Mouse (Mus musculus) kidney, embryonic 15.5 days (tissue): ENCODE measurements around the gene Ankib1. TPM values are rescaled to one million over a fixed set of nuclear protein-coding genes. Genes with fewer than 3 reads are reported as not detected.
"Not testable (repeated sequence)": the region's sequence is repeated elsewhere in the genome, so short reads cannot be mapped to it uniquely, and the experiment has no call there.

Experiments
- ATAC-seq: fragments of 200-750 bp; cut with Nextera tagmentation; replicated peaks from 2 replicates; pipeline ENCODE4 v1.8.0; 2017; ENCODE audit warnings: moderate TSS enrichment; ENCODE audit not compliant: low FRiP score
- H3K27ac ChIP-seq: fragments of 300-500 bp; sonication (generic); 2 replicates; pipeline ENCODE4 v1.5.1; 2015; ENCODE audit warnings: mild to moderate bottlenecking, inconsistent platforms
- H3K27me3 ChIP-seq: fragments of 300-500 bp; sonication (generic); 2 replicates; pipeline ENCODE4 v1.6.1; 2015; ENCODE audit warnings: inconsistent platforms
- H3K36me3 ChIP-seq: fragments of 300-500 bp; sonication (generic); 2 replicates; pipeline ENCODE4 v1.6.1; 2015; ENCODE audit warnings: inconsistent platforms
- H3K4me1 ChIP-seq: fragments of 300-500 bp; sonication (generic); 2 replicates; pipeline ENCODE4 v1.6.1; 2015; ENCODE audit warnings: inconsistent platforms
- H3K4me2 ChIP-seq: fragments of 300-500 bp; sonication (generic); 2 replicates; pipeline ENCODE4 v1.6.1; 2015; ENCODE audit warnings: moderate library complexity, mild to moderate bottlenecking, inconsistent platforms
- H3K4me3 ChIP-seq: fragments of 300-500 bp; sonication (generic); replicated peaks from 2 replicates; pipeline ENCODE4 v1.5.1; 2015; ENCODE audit warnings: mild to moderate bottlenecking, inconsistent platforms
- H3K9ac ChIP-seq: fragments of 300-500 bp; sonication (generic); 2 replicates; pipeline ENCODE4 v1.6.1; 2015; ENCODE audit warnings: mild to moderate bottlenecking, inconsistent platforms
- H3K9me3 ChIP-seq: fragments of 300-500 bp; sonication (generic); replicated peaks from 2 replicates; pipeline ENCODE4 v1.6.1; 2016; ENCODE audit warnings: inconsistent platforms
- WGBS: fragments of 180-500 bp; shearing (Covaris S2); methylation state at CpG from one replicate; pipeline ENCODE4 v1.1.7; 2015; ENCODE audit warnings: mixed read lengths; 5-methylcytosine and 5-hydroxymethylcytosine counted together
- polyA plus RNA-seq: library from polyadenylated mRNA; unstranded; fragments of >200 nt; fragmentation: Nextera tagmentation; extraction: Ambion mirVana; gene quantifications from 2 replicates; pipeline ENCODE4 v1.2.1, GENCODE M21; 2015

The Ankib1 gene
- polyA plus RNA-seq, 1 experiment from 2014 or later, result 12.3 TPM

GRCm38 (mm10) chr5:3652903-3653575 is 149.7 kb downstream of the Ankib1 start:
- H3K4me1 ChIP-seq, H3K36me3 ChIP-seq, H3K4me3 ChIP-seq, H3K27ac ChIP-seq, H3K9me3 ChIP-seq, H3K4me2 ChIP-seq, H3K9ac ChIP-seq, ATAC-seq, H3K27me3 ChIP-seq: not testable (repeated sequence)
- 89% methylated on average over 19 of the region's 25 CpGs for WGBS

- H3K4me1 ChIP-seq, result peaks cover under 1% of the 10 kb centered on the region
- H3K4me3 ChIP-seq, result no peak overlapping the region
- 91% methylated on average over 5 of the region's 5 CpGs for WGBS
Observed at GRCm38 (mm10) chr5:3651621-3652020, 151.1 kb downstream of the Ankib1 start.

DNA sequence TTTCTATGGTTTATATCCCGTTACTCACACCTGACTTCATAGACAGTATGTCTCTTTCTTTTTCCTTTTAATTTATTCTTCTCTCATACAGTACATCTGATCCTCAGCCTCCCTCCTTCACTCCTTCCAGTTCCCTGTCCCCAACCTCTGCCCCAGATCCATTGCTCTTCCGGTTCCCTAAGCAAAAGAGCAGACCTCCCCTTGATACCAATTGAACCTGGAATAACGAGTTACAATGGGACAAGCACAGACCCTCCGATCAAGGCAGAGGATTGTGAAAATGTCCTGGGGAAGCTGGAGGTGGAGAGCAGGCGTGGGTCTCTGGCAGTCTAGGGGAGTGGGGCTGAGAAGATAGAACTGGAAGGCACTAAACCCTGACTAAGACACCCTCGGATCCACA is 151.8 kb downstream of the Ankib1 start, which contains the start of gene Tmbim7:
Gene Tmbim7 (plus strand): TSS at position 301 of the 400 bp plus-strand sequence.
- H3K4me1 ChIP-seq, result peaks cover 6% of the 10 kb centered on the region
- H3K4me3 ChIP-seq, result no peak within 1 kb of the TSS
- no peaks in the 10 kb centered on the region for H3K36me3 ChIP-seq
- no peaks in the 10 kb centered on the region for H3K9me3 ChIP-seq
- H3K27me3 ChIP-seq, result no peaks in the 10 kb centered on the region
- H3K9ac ChIP-seq, result no peak within 1 kb of the TSS
- H3K4me2 ChIP-seq, result no peak within 1 kb of the TSS
- ATAC-seq, result no peak
- 83% methylated on average over 6 of the region's 6 CpGs for WGBS
- H3K27ac ChIP-seq, result no peak within 1 kb of the TSS

More at GRCm38 (mm10) chr5:3651621-3652020, 151.1 kb downstream of the Ankib1 start:
- Histone ChIP-seq H3K9me3 (no peaks in the 10 kb centered on the region), H3K36me3 (no peaks in the 10 kb centered on the region), H3K4me2 (no peak overlapping the region), H3K9ac (no peak overlapping the region), H3K27me3 (no peaks in the 10 kb centered on the region), H3K27ac (no peak overlapping the region)
- ATAC-seq, result no peak

DNA sequence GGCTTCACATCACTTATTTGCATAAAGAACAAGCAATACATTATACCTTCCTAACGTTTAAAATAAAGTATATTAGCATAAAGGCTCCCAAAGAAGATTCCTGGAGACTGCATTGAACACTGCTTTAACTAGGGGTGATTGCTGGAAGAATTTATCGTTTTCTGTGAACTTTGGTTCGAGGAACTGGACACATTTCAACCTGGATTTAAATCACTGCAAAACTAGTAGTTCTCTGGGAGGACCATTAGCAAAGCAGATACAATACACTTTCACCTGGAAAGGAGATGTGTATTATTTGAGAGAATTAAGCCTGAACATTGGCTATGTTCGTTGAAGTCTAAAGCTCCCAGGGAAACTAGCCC is 153.9 kb downstream of the Ankib1 start:
- Histone ChIP-seq H3K4me2 (no peak overlapping the region), H3K4me1 (peaks cover 11% of the 10 kb centered on the region), H3K4me3 (no peak overlapping the region), H3K9ac (no peak overlapping the region), H3K9me3 (no peaks in the 10 kb centered on the region), H3K36me3 (peaks cover 18% of the 10 kb centered on the region), H3K27ac (no peak overlapping the region), H3K27me3 (no peaks in the 10 kb centered on the region)
- WGBS, result 59% methylated on average over 4 of the region's 4 CpGs
- no peak for ATAC-seq

GRCm38 (mm10) chr5:3648206-3648848 is 154.4 kb downstream of the Ankib1 start:
- H3K4me2 ChIP-seq, result peak overlapping the region; percentile 78
- 25% methylated on average over 4 of the region's 4 CpGs for WGBS
- ATAC-seq, result peak; percentile 17

DNA sequence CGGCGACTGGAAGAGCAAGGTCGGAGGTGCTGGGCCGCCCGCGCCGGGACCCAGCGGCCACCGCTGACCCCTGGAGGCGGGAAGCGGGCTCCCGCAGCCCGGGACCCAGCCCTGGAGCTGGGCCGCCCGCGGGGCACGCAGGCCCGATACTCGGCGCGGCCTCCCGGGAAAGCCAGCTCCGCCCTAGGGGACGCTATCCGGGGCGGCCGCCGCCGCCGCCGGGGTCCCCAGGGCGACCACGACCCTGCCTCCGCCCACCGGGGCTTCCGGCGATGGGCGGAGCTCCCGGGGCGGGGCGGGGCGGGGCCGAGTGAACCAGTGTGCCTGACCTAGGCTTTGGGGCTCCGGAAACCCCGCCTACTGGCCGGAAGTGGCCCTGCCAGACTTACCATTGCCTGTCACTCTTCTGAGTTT is 155.0 kb downstream of the Ankib1 start:
- H3K4me2 ChIP-seq, result peak overlapping the region; percentile 78
- peak; percentile 97 for ATAC-seq
- peak overlapping the region; percentile 85 for H3K9ac ChIP-seq
- H3K9me3 ChIP-seq, result no peaks in the 10 kb centered on the region
- H3K27ac ChIP-seq, result peak overlapping the region; percentile 96
- WGBS, result under 1% methylated on average over 37 of the region's 46 CpGs
- H3K27me3 ChIP-seq, result no peaks in the 10 kb centered on the region
- peaks cover 26% of the 10 kb centered on the region for H3K36me3 ChIP-seq
- H3K4me1 ChIP-seq, result peaks cover 11% of the 10 kb centered on the region
- peak overlapping the region; percentile 96 for H3K4me3 ChIP-seq

More at GRCm38 (mm10) chr5:3648206-3648848, 154.4 kb downstream of the Ankib1 start:
- Histone ChIP-seq H3K27me3 (no peaks in the 10 kb centered on the region), H3K27ac (peak overlapping the region; percentile 39; the same call in 1 of the 2 replicates), H3K9me3 (no peaks in the 10 kb centered on the region), H3K4me3 (no peak overlapping the region), H3K36me3 (peaks cover 21% of the 10 kb centered on the region), H3K9ac (no peak overlapping the region), H3K4me1 (peaks cover 11% of the 10 kb centered on the region)

- peak overlapping the region; percentile 96 for H3K4me3 ChIP-seq
- peaks cover 11% of the 10 kb centered on the region for H3K4me1 ChIP-seq
- peak overlapping the region; percentile 85 for H3K9ac ChIP-seq
- H3K27me3 ChIP-seq, result no peaks in the 10 kb centered on the region
- ATAC-seq, result peak; percentile 57
- peak overlapping the region; percentile 96 for H3K27ac ChIP-seq
- peak overlapping the region; percentile 78 for H3K4me2 ChIP-seq
- no peaks in the 10 kb centered on the region for H3K9me3 ChIP-seq
- WGBS, result 0% methylated on average over 60 of the region's 60 CpGs
- H3K36me3 ChIP-seq, result peaks cover 32% of the 10 kb centered on the region
Observed at GRCm38 (mm10) chr5:3646991-3647707, 155.6 kb downstream of the Ankib1 start.

DNA sequence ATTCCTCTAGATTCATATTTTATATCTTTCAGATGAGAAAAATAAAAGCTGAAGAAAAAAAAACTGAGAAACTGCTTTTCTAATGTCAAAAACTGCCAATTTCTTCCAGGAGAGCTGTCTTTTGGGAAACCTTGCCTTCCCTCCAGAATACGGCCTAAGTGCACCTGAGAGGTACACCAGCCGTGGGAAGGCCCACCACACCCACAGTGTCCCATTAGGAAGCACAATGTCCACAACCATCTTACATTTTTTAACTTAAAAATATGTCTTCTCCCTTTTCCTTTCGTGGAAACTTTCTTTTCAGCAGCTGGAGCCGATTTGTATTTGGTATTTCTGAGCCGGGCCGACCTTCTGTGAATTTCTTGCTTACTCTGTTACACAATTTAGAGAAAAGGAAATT is 156.2 kb downstream of the Ankib1 start:
- 23% methylated on average over 6 of the region's 6 CpGs for WGBS
- no peak for ATAC-seq
- Histone ChIP-seq H3K9ac (peak overlapping the region; percentile 85), H3K36me3 (peaks cover 38% of the 10 kb centered on the region), H3K9me3 (no peaks in the 10 kb centered on the region), H3K27ac (peak overlapping the region; percentile 32; the same call in 1 of the 2 replicates), H3K4me3 (peak overlapping the region; percentile 96), H3K4me1 (peaks cover 11% of the 10 kb centered on the region), H3K4me2 (peak overlapping the region; percentile 78), H3K27me3 (no peaks in the 10 kb centered on the region)

DNA sequence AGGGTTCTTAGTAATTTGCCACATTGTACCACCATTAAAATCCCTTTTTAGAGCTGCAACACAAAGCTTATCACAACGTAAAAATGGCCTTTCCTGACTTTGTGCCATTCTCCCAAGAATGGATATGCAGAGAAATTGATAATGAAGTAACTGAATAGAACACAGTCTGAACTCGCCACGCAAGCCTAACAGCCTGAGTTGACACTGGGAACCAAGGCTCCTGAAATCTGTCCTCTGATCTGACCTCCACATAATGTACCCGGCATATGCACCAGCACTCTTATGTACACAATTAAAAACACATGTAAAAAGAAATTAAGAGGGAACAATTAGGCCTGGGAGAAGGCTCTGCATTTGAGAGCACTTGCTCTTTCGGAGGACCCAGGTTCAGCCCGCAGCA is 157.4 kb downstream of the Ankib1 start:
- Histone ChIP-seq H3K9ac (0 out of 2 replicates have a peak overlapping the region, but pooled peaks have one; percentile 7), H3K4me1 (peaks cover 11% of the 10 kb centered on the region), H3K27ac (no peak overlapping the region), H3K4me3 (no peak overlapping the region), H3K27me3 (no peaks in the 10 kb centered on the region), H3K36me3 (peaks cover 48% of the 10 kb centered on the region), H3K4me2 (peak overlapping the region; percentile 31; the same call in 1 of the 2 replicates), H3K9me3 (no peaks in the 10 kb centered on the region)
- 77% methylated on average over 6 of the region's 6 CpGs for WGBS
- ATAC-seq, result no peak

- no peak for ATAC-seq
- 93% methylated on average over 6 of the region's 6 CpGs for WGBS
- peaks cover 53% of the 10 kb centered on the region for H3K36me3 ChIP-seq
Observed at GRCm38 (mm10) chr5:3644621-3645020, 158.1 kb downstream of the Ankib1 start.

More at GRCm38 (mm10) chr5:3644621-3645020, 158.1 kb downstream of the Ankib1 start:
- H3K27ac ChIP-seq, result no peak overlapping the region
- no peak overlapping the region for H3K4me3 ChIP-seq
- H3K4me1 ChIP-seq, result peaks cover 11% of the 10 kb centered on the region
- H3K9ac ChIP-seq, result no peak overlapping the region
- no peaks in the 10 kb centered on the region for H3K9me3 ChIP-seq
- no peak overlapping the region for H3K4me2 ChIP-seq
- no peaks in the 10 kb centered on the region for H3K27me3 ChIP-seq
